Mouse (Mus musculus): ENCODE measurements around the gene Slc36a4. TPM values are rescaled to one million over a fixed set of nuclear protein-coding genes. Genes with fewer than 3 reads are reported as not detected.

Gene Slc36a4
- polyA plus RNA-seq, 1 experiment, result 2.6 TPM

DNA sequence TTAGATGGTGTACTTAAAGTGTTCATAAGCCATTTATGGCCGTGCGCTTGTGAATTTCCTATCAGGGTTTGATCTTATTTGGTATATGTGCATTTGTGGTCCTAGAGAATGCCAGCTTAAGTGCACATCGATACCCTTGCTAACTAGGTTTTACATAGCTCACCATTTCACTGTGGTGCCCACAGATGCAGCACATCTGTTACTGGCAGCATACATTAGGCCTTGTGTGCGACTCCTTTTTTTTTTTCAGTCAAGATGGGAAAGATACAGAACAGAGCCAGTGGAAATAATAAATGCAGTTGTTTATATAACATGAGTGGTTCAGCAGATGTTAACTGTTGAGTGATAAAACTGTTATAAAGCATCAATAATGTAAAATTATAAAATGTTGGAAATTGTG lies 31.9 kb downstream of the Slc36a4 start:
- Histone ChIP-seq H3K36me3 (ENCODE audit: control insufficient read depth, insufficient read depth) (peaks cover 9% of the 10 kb centered on the region), H3K79me2 (ENCODE audit: control insufficient read depth, insufficient read depth) (no peaks in the 10 kb centered on the region), H3ac (ENCODE audit: control insufficient read depth, insufficient read length) (no peak overlapping the region), H3K4me3 (no peak overlapping the region), H3K27me3 (ENCODE audit: control insufficient read depth, insufficient read depth, insufficient read length) (no peaks in the 10 kb centered on the region), H3K4me2 (ENCODE audit: low read depth) (no peak overlapping the region)
- TF ChIP-seq MAX (IDR thresholded peaks at IDR 0.05; ENCODE audit: low read depth) (no peak), USF1 (IDR thresholded peaks at IDR 0.05; ENCODE audit: low read depth) (no peak), TCF3 (IDR thresholded peaks at IDR 0.05; ENCODE audit: insufficient read length, low read depth) (no peak)

DNA sequence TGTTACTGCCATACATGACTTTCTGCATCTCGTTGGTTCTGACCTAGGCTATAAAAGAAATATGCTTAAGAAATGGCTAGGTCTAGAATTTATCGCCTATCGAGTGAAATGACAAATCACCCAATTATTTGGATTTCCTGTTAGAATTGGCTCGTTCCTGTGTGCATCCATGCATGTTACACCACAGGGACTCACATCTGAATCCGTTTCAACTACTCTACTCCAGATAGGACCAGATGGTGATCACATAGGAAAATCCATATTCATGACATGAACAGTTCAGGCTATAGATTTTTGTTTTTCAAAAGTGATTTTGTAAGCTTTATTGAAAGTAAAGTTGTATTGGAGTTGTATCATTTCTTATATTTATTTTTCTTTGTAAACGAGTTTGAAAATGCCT lies 32.4 kb downstream of the Slc36a4 start:
- H3K4me3 ChIP-seq, result no peak overlapping the region
- no peak overlapping the region for H3K4me2 ChIP-seq (ENCODE audit: low read depth)
- peaks cover 7% of the 10 kb centered on the region for H3K36me3 ChIP-seq (ENCODE audit: control insufficient read depth, insufficient read depth)
- no peaks in the 10 kb centered on the region for H3K79me2 ChIP-seq (ENCODE audit: control insufficient read depth, insufficient read depth)
- no peaks in the 10 kb centered on the region for H3K27me3 ChIP-seq (ENCODE audit: control insufficient read depth, insufficient read depth, insufficient read length)
- no peak overlapping the region for H3ac ChIP-seq (ENCODE audit: control insufficient read depth, insufficient read length)
- TF ChIP-seq TCF12 (IDR thresholded peaks at IDR 0.05; ENCODE audit: insufficient read depth, poor library complexity, severe bottlenecking), result no peak
- TF ChIP-seq SRF (IDR thresholded peaks at IDR 0.05; ENCODE audit: control insufficient read depth, insufficient read length, low read depth), result no peak
- no peak for TF ChIP-seq E2F4 (IDR thresholded peaks at IDR 0.05; ENCODE audit: insufficient read depth)
- TF ChIP-seq TCF3 (IDR thresholded peaks at IDR 0.05; ENCODE audit: insufficient read length, low read depth), result no peak
- no peak for TF ChIP-seq CEBPB (IDR thresholded peaks at IDR 0.05; ENCODE audit: insufficient read depth, poor library complexity, severe bottlenecking)
- no peak for TF ChIP-seq POLR2AphosphoS2 (IDR thresholded peaks at IDR 0.05; ENCODE audit: insufficient read length, low read depth)
- no peak for TF ChIP-seq MYOG (IDR thresholded peaks at IDR 0.05; ENCODE audit: control insufficient read depth in 1 of 3, insufficient read depth in 1 of 3, insufficient read length in 2 of 3, low read depth in 2 of 3)
- no peak for TF ChIP-seq POLR2A (IDR thresholded peaks at IDR 0.05; ENCODE audit: insufficient read length, low read depth)
- no peak for TF ChIP-seq USF1 (IDR thresholded peaks at IDR 0.05; ENCODE audit: low read depth)
- TF ChIP-seq MAX (IDR thresholded peaks at IDR 0.05; ENCODE audit: low read depth), result no peak
- no peak for TF ChIP-seq REST (IDR thresholded peaks at IDR 0.05; ENCODE audit: insufficient read depth, insufficient read length)
- TF ChIP-seq MYOD1 (IDR thresholded peaks at IDR 0.05; ENCODE audit: control insufficient read depth in 1 of 3, insufficient read length in 2 of 3, low read depth in 2 of 3), result no peak

DNA sequence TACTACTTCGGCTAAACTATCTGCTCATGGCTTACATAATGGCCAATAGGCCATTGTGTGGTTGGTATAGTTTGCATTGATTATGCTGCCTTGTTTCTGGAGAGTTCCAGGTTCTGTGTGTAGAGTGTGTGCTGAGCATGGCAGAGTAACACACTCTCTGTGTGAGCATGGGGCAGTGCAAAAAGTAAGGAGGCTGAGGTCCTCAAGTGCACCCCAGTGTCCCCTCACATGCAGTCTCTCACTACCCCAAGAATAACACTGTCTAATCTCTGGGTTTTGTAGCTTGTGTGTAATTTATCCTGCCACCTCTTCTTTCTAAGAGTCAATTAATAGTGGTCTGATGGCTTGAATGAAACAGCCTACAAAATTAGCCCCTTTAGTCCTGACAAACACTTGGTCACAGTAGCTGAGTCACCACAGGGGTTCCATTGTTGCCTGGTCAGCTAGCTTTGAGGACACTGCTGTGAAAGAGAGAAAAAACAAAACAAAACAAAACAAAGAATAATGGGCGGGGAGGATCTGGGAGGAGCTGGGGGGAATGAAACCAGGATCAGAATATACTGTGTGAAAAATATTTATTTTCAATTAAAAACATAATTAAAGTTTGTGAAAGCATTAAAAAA lies 36.6 kb downstream of the Slc36a4 start:
- no peaks in the 10 kb centered on the region for H3K79me2 ChIP-seq (ENCODE audit: control insufficient read depth, insufficient read depth)
- no peak overlapping the region for H3ac ChIP-seq (ENCODE audit: control insufficient read depth, insufficient read length)
- no peak for TF ChIP-seq MYOD1 (IDR thresholded peaks at IDR 0.05; ENCODE audit: control insufficient read depth in 1 of 3, insufficient read length in 2 of 3, low read depth in 2 of 3)
- TF ChIP-seq POLR2AphosphoS2 (IDR thresholded peaks at IDR 0.05; ENCODE audit: insufficient read length, low read depth), result no peak
- TF ChIP-seq E2F4 (IDR thresholded peaks at IDR 0.05; ENCODE audit: insufficient read depth), result no peak
- no peak for TF ChIP-seq CEBPB (IDR thresholded peaks at IDR 0.05; ENCODE audit: insufficient read depth, poor library complexity, severe bottlenecking)
- TF ChIP-seq MYOG (IDR thresholded peaks at IDR 0.05; ENCODE audit: control insufficient read depth in 1 of 3, insufficient read depth in 1 of 3, insufficient read length in 2 of 3, low read depth in 2 of 3), result no peak
- no peak overlapping the region for H3K4me3 ChIP-seq
- no peak overlapping the region for H3K4me2 ChIP-seq (ENCODE audit: low read depth)
- no peaks in the 10 kb centered on the region for H3K36me3 ChIP-seq (ENCODE audit: control insufficient read depth, insufficient read depth)
- no peaks in the 10 kb centered on the region for H3K27me3 ChIP-seq (ENCODE audit: control insufficient read depth, insufficient read depth, insufficient read length)

GRCm38 (mm10) chr9:15746636-15747035 lies 37.1 kb downstream of the Slc36a4 start:
- Histone ChIP-seq H3K4me3 (no peak overlapping the region), H3K79me2 (ENCODE audit: control insufficient read depth, insufficient read depth) (no peaks in the 10 kb centered on the region), H3K27me3 (ENCODE audit: control insufficient read depth, insufficient read depth, insufficient read length) (no peaks in the 10 kb centered on the region), H3K36me3 (ENCODE audit: control insufficient read depth, insufficient read depth) (no peaks in the 10 kb centered on the region), H3ac (ENCODE audit: control insufficient read depth, insufficient read length) (no peak overlapping the region), H3K4me2 (ENCODE audit: low read depth) (no peak overlapping the region)
- TF ChIP-seq USF1 (IDR thresholded peaks at IDR 0.05; ENCODE audit: low read depth) (no peak), MYOG (IDR thresholded peaks at IDR 0.05; ENCODE audit: control insufficient read depth in 1 of 3, insufficient read depth in 1 of 3, insufficient read length in 2 of 3, low read depth in 2 of 3) (no peak), REST (IDR thresholded peaks at IDR 0.05; ENCODE audit: insufficient read depth, insufficient read length) (no peak), CEBPB (IDR thresholded peaks at IDR 0.05; ENCODE audit: insufficient read depth, poor library complexity, severe bottlenecking) (no peak), MYOD1 (IDR thresholded peaks at IDR 0.05; ENCODE audit: control insufficient read depth in 1 of 3, insufficient read length in 2 of 3, low read depth in 2 of 3) (no peak)

DNA sequence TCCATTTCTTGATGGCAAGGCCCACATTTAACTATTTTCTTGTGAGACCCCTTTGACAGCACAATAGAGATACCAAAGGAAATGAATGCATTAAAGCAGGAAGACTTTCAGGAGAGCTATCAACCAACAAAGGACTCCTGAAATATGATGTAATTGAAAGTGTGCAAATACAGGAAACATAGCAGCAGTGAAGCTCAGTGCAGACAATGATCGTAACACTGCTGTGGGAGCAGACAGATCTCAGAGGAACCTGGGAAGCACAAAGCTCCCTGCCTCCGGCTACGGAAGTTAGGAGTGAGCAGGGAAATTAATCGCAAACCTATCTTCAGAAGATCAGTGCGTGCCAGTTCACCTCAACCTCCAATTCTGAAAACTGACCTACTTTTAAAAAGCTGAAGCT lies 38.8 kb downstream of the Slc36a4 start:
- Histone ChIP-seq H3K4me2 (ENCODE audit: low read depth) (no peak overlapping the region), H3K4me3 (no peak overlapping the region), H3K36me3 (ENCODE audit: control insufficient read depth, insufficient read depth) (no peaks in the 10 kb centered on the region), H3ac (ENCODE audit: control insufficient read depth, insufficient read length) (no peak overlapping the region), H3K79me2 (ENCODE audit: control insufficient read depth, insufficient read depth) (no peaks in the 10 kb centered on the region), H3K27me3 (ENCODE audit: control insufficient read depth, insufficient read depth, insufficient read length) (no peaks in the 10 kb centered on the region)
- TF ChIP-seq MAX (IDR thresholded peaks at IDR 0.05; ENCODE audit: low read depth) (no peak), E2F4 (IDR thresholded peaks at IDR 0.05; ENCODE audit: insufficient read depth) (no peak), MYOD1 (IDR thresholded peaks at IDR 0.05; ENCODE audit: control insufficient read depth in 1 of 3, insufficient read length in 2 of 3, low read depth in 2 of 3) (no peak), POLR2A (IDR thresholded peaks at IDR 0.05; ENCODE audit: insufficient read length, low read depth) (no peak), REST (IDR thresholded peaks at IDR 0.05; ENCODE audit: insufficient read depth, insufficient read length) (no peak)

Measured in myocyte (in vitro differentiated cells).